Mouse (Mus musculus) heart, postnatal 0 days (tissue): ENCODE measurements around the gene Pskh1.

Experiments used
- CTCF ChIP-seq: IDR thresholded peaks from 2 replicates; pipeline ENCODE4 v1.5.1; 2016; ENCODE audit warnings: antibody characterized with exemption, control low read depth, low read depth
- EP300 ChIP-seq: IDR thresholded peaks from 2 replicates; pipeline ENCODE4 v1.6.1; 2016; ENCODE audit warnings: antibody characterized with exemption, low read depth

GRCm38 (mm10) chr8:105851651-105852143 is 48.5 kb upstream of the Pskh1 start:
- TF ChIP-seq CTCF (no peak), EP300 (peak; percentile 37; the same call in 1 of the 2 replicates)
